Mouse (Mus musculus) olfactory bulb, adult 2 months (tissue): ENCODE measurements around the gene Phlda2.

ENCODE experiments used
- CTCF ChIP-seq: fragments of 200-500 bp; IDR thresholded peaks from 2 replicates; pipeline ENCODE4 v1.5.1; 2012; ENCODE audit warnings: low read depth, mild to moderate bottlenecking, low read length, moderate library complexity; ENCODE audit not compliant: insufficient read depth
- POLR2A ChIP-seq: fragments of 200-500 bp; IDR thresholded peaks from 2 replicates; pipeline ENCODE4 v1.6.1; 2012; ENCODE audit warnings: mild to moderate bottlenecking, low read depth, low read length, moderate library complexity; ENCODE audit not compliant: insufficient read depth

DNA sequence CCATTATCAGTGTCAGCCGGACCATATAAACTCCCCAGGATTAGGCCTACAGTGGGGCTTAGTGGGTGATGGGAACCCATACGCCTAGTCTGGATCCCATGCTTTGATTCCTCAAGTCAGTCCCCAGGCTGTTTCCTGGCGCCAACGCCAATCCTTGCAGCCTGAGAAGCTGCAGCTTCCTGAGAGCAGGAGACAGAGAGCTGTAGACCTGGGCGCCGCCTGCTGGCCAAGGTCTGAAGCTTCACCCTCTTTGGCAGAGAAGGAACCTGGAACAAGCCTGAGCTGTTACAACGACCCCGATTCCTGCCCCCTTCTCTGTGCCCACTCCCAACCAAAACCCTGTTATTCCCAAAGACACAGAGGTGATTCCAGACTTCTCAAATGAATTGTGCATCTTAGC, 33.0 kb downstream of the Phlda2 start:
- TF ChIP-seq CTCF (peak; percentile 90), POLR2A (no peak)
